Mouse (Mus musculus): Measurements from ENCODE around the gene Efcab2. TPM values are rescaled to one million over a fixed set of nuclear protein-coding genes. Genes with fewer than 3 reads are reported as not detected.

Gene Efcab2
- 0.08 and 0.13 TPM in 2 replicates for polyA plus RNA-seq (2012; rRNA removed)

GRCm38 (mm10) chr1:178405951-178406711 lies at the start of gene Efcab2:
Efcab2 (plus strand) TSS chr1:178406085.

GRCm38 (mm10) chr1:178528431-178529351 lies 122.8 kb downstream of the Efcab2 start, which contains the start of gene Kif26b:
Kif26b (plus strand) TSS chr1:178529125.

Other genes with a start within 250 kb of the Efcab2 start
- 8.6 and 9.7 TPM in 2 replicates for gene Desi2, start 218.7 kb upstream of the Efcab2 start, polyA plus RNA-seq (2012; rRNA removed)
- gene Cox20, start 87.0 kb upstream of the Efcab2 start, polyA plus RNA-seq (2012; rRNA removed) = 8.8 and 11.0 TPM in 2 replicates
- 40.4 and 42.5 TPM in 2 replicates for gene Hnrnpu, start 68.3 kb upstream of the Efcab2 start, polyA plus RNA-seq (2012; rRNA removed)
- gene Kif26b, start 123.0 kb downstream of the Efcab2 start, polyA plus RNA-seq (2012; rRNA removed) = 0.30 and 0.51 TPM in 2 replicates

Measured in colon, adult 2 months (tissue).